Mouse (Mus musculus): ENCODE data around the gene Gpat3. TPM values are rescaled to one million over a fixed set of nuclear protein-coding genes. Genes with fewer than 3 reads are reported as not detected.

Gene Gpat3
- polyA plus RNA-seq, 1 experiment from 2014 or later, result 0.09 TPM

DNA sequence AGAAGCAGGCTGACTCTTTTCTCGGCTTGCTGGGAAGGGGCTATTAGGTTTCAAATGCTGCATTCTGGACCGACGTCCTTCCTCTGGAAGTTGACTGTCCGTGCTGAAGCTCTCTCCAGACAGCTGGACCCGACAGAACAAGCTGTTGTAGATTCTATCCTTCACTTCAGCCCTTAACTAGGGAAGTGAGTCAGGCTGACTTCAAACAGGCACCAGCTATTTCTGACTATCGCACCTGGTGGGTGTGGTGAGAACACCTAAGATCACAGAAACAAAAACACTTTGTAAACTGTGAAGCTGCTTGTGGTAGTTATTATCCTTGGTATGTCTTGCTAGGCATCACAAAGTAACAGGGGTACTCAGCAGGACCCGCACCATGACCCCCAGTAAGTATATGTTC lies 19.0 kb upstream of the Gpat3 start:
- DNase-seq (no peak), ATAC-seq (ENCODE audit: low FRiP score, low TSS enrichment) (no peak)
- Histone ChIP-seq H3K27ac (replicated peaks; ENCODE audit: low read depth, low read length) (no peak overlapping the region), H3K4me2 (ENCODE audit: low read length) (no peak overlapping the region), H3K4me1 (ENCODE audit: control insufficient read depth, insufficient read depth, low read length) (no peaks in the 10 kb centered on the region), H3K36me3 (ENCODE audit: control insufficient read depth, insufficient read depth, low read length) (no peaks in the 10 kb centered on the region), H3K27me3 (ENCODE audit: control insufficient read depth, insufficient read depth, low read length) (no peaks in the 10 kb centered on the region), H3K9me3 (ENCODE audit: control insufficient read depth, low read length) (no peaks in the 10 kb centered on the region), H3K9ac (replicated peaks; ENCODE audit: low read length) (no peak overlapping the region), H3K4me3 (replicated peaks; ENCODE audit: low read depth, low read length) (no peak overlapping the region)
- WGBS, result 82% methylated on average over 7 of the region's 7 CpGs

DNA sequence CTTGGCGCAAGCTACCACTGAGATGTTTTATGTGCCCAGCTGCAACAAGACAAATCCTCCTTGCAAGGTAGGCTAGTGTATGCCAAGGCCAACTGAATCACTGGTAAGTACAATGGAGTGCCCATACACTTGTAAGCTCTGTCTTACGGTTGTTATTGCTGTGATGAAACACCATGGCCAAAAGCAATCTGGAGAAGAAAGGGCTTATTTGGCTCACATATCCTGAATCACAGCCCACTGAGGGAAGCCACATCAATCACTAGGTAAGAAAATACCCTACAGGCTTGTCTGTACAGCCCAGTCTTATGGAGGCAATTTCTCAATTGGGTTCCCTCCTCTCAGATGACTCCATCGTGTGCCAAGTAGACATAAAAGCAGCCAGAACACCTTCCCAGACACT lies 16.8 kb upstream of the Gpat3 start:
- no peak overlapping the region for H3K4me3 ChIP-seq (replicated peaks; ENCODE audit: low read depth, low read length)
- 85% methylated on average over 3 of the region's 3 CpGs for WGBS
- ATAC-seq (ENCODE audit: low FRiP score, low TSS enrichment), result no peak

DNA sequence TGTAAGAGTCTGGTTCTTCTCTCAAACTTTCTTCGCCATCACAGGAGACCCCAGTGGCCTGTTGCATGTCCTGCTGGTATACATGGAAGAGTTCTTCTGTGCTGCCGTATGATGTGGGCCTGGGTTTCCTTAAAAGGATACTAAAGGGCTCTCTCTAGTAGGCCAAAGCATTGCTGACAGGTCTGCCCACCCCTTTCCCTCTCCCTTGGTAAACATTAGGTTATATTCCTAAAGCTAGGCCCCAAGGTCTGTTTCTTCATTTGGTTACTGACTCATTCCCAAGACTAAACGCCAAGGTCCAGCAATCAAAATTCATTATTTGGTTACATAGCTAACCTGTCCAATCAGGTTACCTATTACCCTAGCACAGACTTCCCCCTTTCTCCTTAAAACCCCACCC lies 12.8 kb upstream of the Gpat3 start:
- no peaks in the 10 kb centered on the region for H3K36me3 ChIP-seq (ENCODE audit: control insufficient read depth, insufficient read depth, low read length)
- H3K4me1 ChIP-seq (ENCODE audit: control insufficient read depth, insufficient read depth, low read length), result no peaks in the 10 kb centered on the region
- DNase-seq (no peak), ATAC-seq (ENCODE audit: low FRiP score, low TSS enrichment) (no peak)
- H3K27me3 ChIP-seq (ENCODE audit: control insufficient read depth, insufficient read depth, low read length), result no peaks in the 10 kb centered on the region
- no peaks in the 10 kb centered on the region for H3K9me3 ChIP-seq (ENCODE audit: control insufficient read depth, low read length)
- 89% methylated on average over 3 of the region's 3 CpGs for WGBS
- H3K27ac ChIP-seq (replicated peaks; ENCODE audit: low read depth, low read length), result no peak overlapping the region
- no peak overlapping the region for H3K4me2 ChIP-seq (ENCODE audit: low read length)
- H3K9ac ChIP-seq (replicated peaks; ENCODE audit: low read length), result no peak overlapping the region
- no peak overlapping the region for H3K4me3 ChIP-seq (replicated peaks; ENCODE audit: low read depth, low read length)

More for the DNA sequence above, 16.8 kb upstream of the Gpat3 start:
- Histone ChIP-seq H3K4me2 (ENCODE audit: low read length) (no peak overlapping the region), H3K9me3 (ENCODE audit: control insufficient read depth, low read length) (no peaks in the 10 kb centered on the region), H3K36me3 (ENCODE audit: control insufficient read depth, insufficient read depth, low read length) (no peaks in the 10 kb centered on the region), H3K27me3 (ENCODE audit: control insufficient read depth, insufficient read depth, low read length) (no peaks in the 10 kb centered on the region), H3K4me1 (ENCODE audit: control insufficient read depth, insufficient read depth, low read length) (no peaks in the 10 kb centered on the region), H3K9ac (replicated peaks; ENCODE audit: low read length) (no peak overlapping the region), H3K27ac (replicated peaks; ENCODE audit: low read depth, low read length) (no peak overlapping the region)
- DNase-seq, result no peak

DNA sequence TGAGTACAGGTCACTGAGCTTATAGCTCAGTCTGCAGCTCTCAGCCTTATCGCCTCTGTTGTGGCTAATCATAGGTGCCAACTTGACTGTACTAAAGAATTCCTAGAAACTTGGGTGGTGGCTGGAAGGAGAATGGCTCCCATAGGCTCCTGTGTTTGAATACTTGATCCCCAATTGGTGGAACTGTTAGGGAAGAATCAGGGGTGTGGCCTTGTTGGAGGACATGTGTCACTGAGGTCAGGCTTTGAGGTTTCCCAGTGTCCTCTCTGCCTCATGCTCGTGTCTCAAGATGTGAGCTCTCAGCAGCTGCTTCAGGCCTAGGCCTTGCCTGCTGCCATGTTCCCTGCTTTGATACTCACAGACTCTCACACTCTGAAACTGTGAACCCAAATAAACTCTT lies 11.7 kb upstream of the Gpat3 start:
- H3K36me3 ChIP-seq (ENCODE audit: control insufficient read depth, insufficient read depth, low read length), result no peaks in the 10 kb centered on the region
- no peaks in the 10 kb centered on the region for H3K4me1 ChIP-seq (ENCODE audit: control insufficient read depth, insufficient read depth, low read length)
- no peaks in the 10 kb centered on the region for H3K9me3 ChIP-seq (ENCODE audit: control insufficient read depth, low read length)
- no peak overlapping the region for H3K4me3 ChIP-seq (replicated peaks; ENCODE audit: low read depth, low read length)
- no peak for ATAC-seq (ENCODE audit: low FRiP score, low TSS enrichment)
- no peak overlapping the region for H3K27ac ChIP-seq (replicated peaks; ENCODE audit: low read depth, low read length)
- DNase-seq, result no peak
- no peaks in the 10 kb centered on the region for H3K27me3 ChIP-seq (ENCODE audit: control insufficient read depth, insufficient read depth, low read length)
- no peak overlapping the region for H3K9ac ChIP-seq (replicated peaks; ENCODE audit: low read length)
- H3K4me2 ChIP-seq (ENCODE audit: low read length), result no peak overlapping the region
- WGBS, result 80% methylated on average over 2 of the region's 2 CpGs

DNA sequence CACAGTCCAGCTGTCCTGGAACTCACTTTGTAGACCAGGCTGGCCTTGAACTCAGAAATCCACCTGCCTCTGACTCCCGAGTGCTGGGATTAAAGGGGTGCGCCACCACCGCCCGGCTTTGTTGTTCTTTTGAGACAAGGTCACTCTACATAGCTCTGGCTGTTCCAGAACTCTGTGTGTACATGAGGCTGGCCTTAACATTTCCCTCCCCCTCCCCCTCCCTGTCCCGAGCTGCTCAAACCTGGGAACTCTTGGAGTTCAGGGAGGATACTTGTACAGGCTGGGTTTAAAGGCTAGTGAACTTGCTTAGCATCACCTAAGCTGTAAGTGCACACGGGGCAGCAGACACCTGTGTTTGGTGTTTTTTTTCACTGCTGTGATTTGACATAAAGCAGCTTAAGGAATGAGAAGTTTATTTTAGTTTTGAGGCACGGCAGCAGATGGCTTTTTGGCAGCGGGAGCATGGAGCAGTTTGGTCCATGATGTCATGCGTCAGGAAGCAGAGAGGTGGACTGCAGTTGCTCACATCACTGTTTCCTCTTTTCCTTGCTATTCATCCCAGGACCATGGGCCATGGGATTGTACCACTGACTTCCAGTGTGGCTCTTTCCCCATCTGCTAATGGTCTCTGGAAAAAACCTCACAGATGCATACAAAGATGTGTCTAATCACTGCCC lies 9.5 kb upstream of the Gpat3 start:
- 73% methylated on average over 9 of the region's 9 CpGs for WGBS

DNA sequence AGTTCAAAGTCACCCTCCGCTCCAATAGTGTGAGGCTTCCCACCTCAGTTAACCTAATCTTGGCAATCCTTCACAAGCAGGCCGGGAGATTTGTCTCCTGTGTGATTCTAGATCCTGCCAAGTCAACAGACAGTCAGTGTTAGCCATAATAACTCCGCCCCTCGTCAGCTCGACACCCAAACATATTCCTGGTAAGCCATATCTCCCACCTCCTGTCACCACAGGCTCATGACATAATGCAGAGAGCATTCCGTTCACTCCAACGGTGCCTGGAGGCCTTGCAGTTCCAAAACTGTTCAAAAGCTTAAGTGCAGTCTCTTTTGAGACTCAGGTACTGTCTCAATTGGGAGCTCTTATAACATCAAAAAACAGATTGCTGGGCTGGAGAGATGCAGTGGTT lies 7.6 kb upstream of the Gpat3 start:
- H3K4me1 ChIP-seq (ENCODE audit: control insufficient read depth, insufficient read depth, low read length), result no peaks in the 10 kb centered on the region
- DNase-seq (no peak), ATAC-seq (ENCODE audit: low FRiP score, low TSS enrichment) (no peak)
- H3K9ac ChIP-seq (replicated peaks; ENCODE audit: low read length), result no peak overlapping the region
- H3K9me3 ChIP-seq (ENCODE audit: control insufficient read depth, low read length), result no peaks in the 10 kb centered on the region
- H3K27ac ChIP-seq (replicated peaks; ENCODE audit: low read depth, low read length), result no peak overlapping the region
- H3K4me2 ChIP-seq (ENCODE audit: low read length), result no peak overlapping the region
- H3K36me3 ChIP-seq (ENCODE audit: control insufficient read depth, insufficient read depth, low read length), result no peaks in the 10 kb centered on the region
- 95% methylated on average over 7 of the region's 7 CpGs for WGBS
- no peaks in the 10 kb centered on the region for H3K27me3 ChIP-seq (ENCODE audit: control insufficient read depth, insufficient read depth, low read length)
- no peak overlapping the region for H3K4me3 ChIP-seq (replicated peaks; ENCODE audit: low read depth, low read length)

More for the DNA sequence above, 9.5 kb upstream of the Gpat3 start:
- no peak for DNase-seq
- no peak overlapping the region for H3K4me2 ChIP-seq (ENCODE audit: low read length)
- H3K27ac ChIP-seq (replicated peaks; ENCODE audit: low read depth, low read length), result no peak overlapping the region
- H3K9me3 ChIP-seq (ENCODE audit: control insufficient read depth, low read length), result no peaks in the 10 kb centered on the region
- no peak for ATAC-seq (ENCODE audit: low FRiP score, low TSS enrichment)
- no peaks in the 10 kb centered on the region for H3K36me3 ChIP-seq (ENCODE audit: control insufficient read depth, insufficient read depth, low read length)
- no peak overlapping the region for H3K4me3 ChIP-seq (replicated peaks; ENCODE audit: low read depth, low read length)
- no peaks in the 10 kb centered on the region for H3K4me1 ChIP-seq (ENCODE audit: control insufficient read depth, insufficient read depth, low read length)
- no peak overlapping the region for H3K9ac ChIP-seq (replicated peaks; ENCODE audit: low read length)
- no peaks in the 10 kb centered on the region for H3K27me3 ChIP-seq (ENCODE audit: control insufficient read depth, insufficient read depth, low read length)

DNA sequence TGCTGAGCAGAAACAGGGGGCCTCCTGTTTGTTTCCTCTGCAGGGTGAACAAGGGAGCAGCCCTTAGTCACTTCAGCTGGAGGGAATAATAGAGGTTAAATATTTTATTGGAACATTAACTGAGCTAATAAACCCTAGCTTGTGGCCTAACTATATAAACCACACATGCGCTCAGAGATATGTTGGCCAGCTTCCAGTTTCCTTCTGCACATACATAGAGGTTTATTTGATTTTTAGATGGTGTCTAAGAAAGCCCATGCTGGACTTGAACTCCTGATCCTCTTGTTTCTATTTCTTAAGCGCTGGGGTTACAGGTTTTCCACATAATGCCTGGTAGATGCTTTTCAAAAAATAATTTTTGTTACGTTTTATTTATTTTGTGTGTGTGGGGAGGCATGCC lies 1.0 kb upstream of the Gpat3 start:
- Histone ChIP-seq H3K9me3 (ENCODE audit: control insufficient read depth, low read length) (no peaks in the 10 kb centered on the region), H3K27me3 (ENCODE audit: control insufficient read depth, insufficient read depth, low read length) (peaks cover 49% of the 10 kb centered on the region), H3K27ac (replicated peaks; ENCODE audit: low read depth, low read length) (no peak overlapping the region), H3K4me3 (replicated peaks; ENCODE audit: low read depth, low read length) (no peak overlapping the region), H3K4me1 (ENCODE audit: control insufficient read depth, insufficient read depth, low read length) (peaks cover 16% of the 10 kb centered on the region), H3K36me3 (ENCODE audit: control insufficient read depth, insufficient read depth, low read length) (no peaks in the 10 kb centered on the region), H3K9ac (replicated peaks; ENCODE audit: low read length) (no peak overlapping the region), H3K4me2 (ENCODE audit: low read length) (no peak overlapping the region)
- DNase-seq (no peak), ATAC-seq (ENCODE audit: low FRiP score, low TSS enrichment) (no peak)
- 70% methylated on average over 3 of the region's 3 CpGs for WGBS

DNA sequence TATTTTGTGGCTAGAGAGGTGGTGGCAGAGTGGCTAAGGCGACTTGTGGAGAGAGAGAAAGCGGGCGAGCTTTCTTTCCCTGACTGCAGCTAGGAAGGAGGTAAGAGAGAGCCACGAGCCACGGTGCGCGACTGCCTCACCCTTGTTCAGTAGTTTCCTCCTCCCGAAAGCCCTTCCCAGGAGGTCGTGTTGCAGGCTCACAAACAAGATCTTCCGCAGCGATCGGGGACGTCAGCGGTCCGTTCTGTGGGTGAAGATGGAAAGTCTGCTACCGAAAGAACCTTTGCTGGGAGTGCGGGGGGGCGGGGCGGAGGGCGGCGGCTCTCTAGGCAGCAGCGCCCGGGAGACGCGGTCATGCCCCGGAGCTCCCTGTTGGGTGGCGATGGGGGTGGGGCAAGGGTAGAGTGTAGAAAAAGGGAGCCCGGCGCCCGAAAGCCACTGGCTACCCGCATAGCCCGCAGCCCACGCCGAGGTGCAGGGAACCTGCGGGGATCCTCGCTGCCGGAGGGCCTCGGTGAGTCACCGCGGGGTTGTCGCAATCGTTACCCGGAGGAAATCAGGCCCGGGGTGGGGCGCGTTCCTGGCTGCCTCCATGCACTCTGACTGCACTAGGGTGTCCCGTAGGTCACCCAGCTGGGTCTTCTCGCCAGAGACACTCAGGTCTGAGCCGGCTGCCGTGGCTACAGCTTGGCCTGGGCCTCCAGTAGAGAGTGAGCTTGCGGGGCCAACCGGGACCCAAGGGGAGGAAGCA lies 510 bp downstream of the Gpat3 start:
- WGBS, result under 1% methylated on average over 52 of the region's 52 CpGs
- peak; percentile 64 for DNase-seq
- H3K4me3 ChIP-seq (replicated peaks; ENCODE audit: low read depth, low read length), result peak overlapping the region; percentile 54
- peaks cover 16% of the 10 kb centered on the region for H3K4me1 ChIP-seq (ENCODE audit: control insufficient read depth, insufficient read depth, low read length)
- H3K4me2 ChIP-seq (ENCODE audit: low read length), result peak overlapping the region; percentile 100
- no peaks in the 10 kb centered on the region for H3K36me3 ChIP-seq (ENCODE audit: control insufficient read depth, insufficient read depth, low read length)
- ATAC-seq (ENCODE audit: low FRiP score, low TSS enrichment), result peak; percentile 48; the same call in 1 of the 2 replicates
- H3K9me3 ChIP-seq (ENCODE audit: control insufficient read depth, low read length), result no peaks in the 10 kb centered on the region
- peak overlapping the region; percentile 54 for H3K9ac ChIP-seq (replicated peaks; ENCODE audit: low read length)
- peaks cover 49% of the 10 kb centered on the region for H3K27me3 ChIP-seq (ENCODE audit: control insufficient read depth, insufficient read depth, low read length)
- H3K27ac ChIP-seq (replicated peaks; ENCODE audit: low read depth, low read length), result no peak overlapping the region

DNA sequence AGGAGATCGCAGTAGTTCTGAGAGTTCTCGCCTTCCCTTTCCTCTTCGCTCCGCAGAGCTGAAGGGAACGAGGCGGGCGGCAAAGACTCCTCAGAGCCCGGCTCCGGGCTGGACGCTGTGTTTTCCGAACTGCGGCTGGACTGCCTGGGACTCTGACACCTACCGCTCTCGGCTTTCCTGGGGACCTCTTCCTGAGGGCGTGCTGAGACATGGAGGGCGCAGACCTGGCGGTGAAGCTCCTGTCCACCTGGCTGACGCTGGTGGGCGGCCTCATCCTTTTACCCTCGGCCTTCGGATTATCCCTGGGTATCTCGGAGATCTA lies 1.0 kb downstream of the Gpat3 start:
- peaks cover 16% of the 10 kb centered on the region for H3K4me1 ChIP-seq (ENCODE audit: control insufficient read depth, insufficient read depth, low read length)
- no peaks in the 10 kb centered on the region for H3K36me3 ChIP-seq (ENCODE audit: control insufficient read depth, insufficient read depth, low read length)
- peak; percentile 50 for DNase-seq
- H3K4me3 ChIP-seq (replicated peaks; ENCODE audit: low read depth, low read length), result peak overlapping the region; percentile 54
- H3K9ac ChIP-seq (replicated peaks; ENCODE audit: low read length), result peak overlapping the region; percentile 54
- 0% methylated on average over 22 of the region's 22 CpGs for WGBS
- no peak overlapping the region for H3K27ac ChIP-seq (replicated peaks; ENCODE audit: low read depth, low read length)
- no peaks in the 10 kb centered on the region for H3K9me3 ChIP-seq (ENCODE audit: control insufficient read depth, low read length)
- ATAC-seq (ENCODE audit: low FRiP score, low TSS enrichment), result peak; percentile 20; the same call in 1 of the 2 replicates
- H3K27me3 ChIP-seq (ENCODE audit: control insufficient read depth, insufficient read depth, low read length), result peaks cover 49% of the 10 kb centered on the region
- H3K4me2 ChIP-seq (ENCODE audit: low read length), result peak overlapping the region; percentile 100
